Mouse (Mus musculus): ENCODE data around the gene Gm10197. TPM values are rescaled to one million over a fixed set of nuclear protein-coding genes. Genes with fewer than 3 reads are reported as not detected.

The Gm10197 gene
- not detected for polyA plus RNA-seq (2012; fragmentation: generic; extraction: Trizol)

DNA sequence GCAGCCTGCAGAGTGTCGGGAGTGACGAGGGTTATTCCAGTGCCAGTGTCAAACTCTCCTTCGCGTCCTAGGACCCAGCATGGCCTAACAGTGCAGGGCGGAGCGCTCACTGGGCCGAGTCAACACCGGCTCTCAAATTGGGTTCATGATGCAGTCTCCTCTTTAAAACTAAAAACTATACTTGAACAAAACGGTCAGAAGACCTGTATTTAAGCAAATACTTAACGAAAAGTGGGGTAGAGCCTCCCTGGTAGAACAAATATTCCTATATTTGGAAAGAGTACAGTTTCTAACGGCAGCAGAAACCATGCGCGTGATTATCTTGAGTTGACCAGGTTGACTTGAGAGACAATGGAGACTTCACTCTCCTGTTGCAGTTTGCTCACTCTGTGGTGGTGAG lies at the start of gene Gm10197:
Gm10197 (minus strand) TSS at position 101 of the 400 bp plus-strand sequence.
- Histone ChIP-seq H3ac (ENCODE audit: control insufficient read depth, insufficient read length) (no peak within 1 kb of the TSS), H3K4me2 (ENCODE audit: low read depth) (no peak within 1 kb of the TSS), H3K27me3 (ENCODE audit: control insufficient read depth, insufficient read depth, insufficient read length) (no peaks in the 10 kb centered on the region), H3K79me2 (ENCODE audit: control insufficient read depth, insufficient read depth) (no peaks in the 10 kb centered on the region), H3K4me3 (no peak within 1 kb of the TSS), H3K36me3 (ENCODE audit: control insufficient read depth, insufficient read depth) (peaks cover 14% of the 10 kb centered on the region)
- TF ChIP-seq MYOD1 (IDR thresholded peaks at IDR 0.05; ENCODE audit: control insufficient read depth in 1 of 3, insufficient read length in 2 of 3, low read depth in 2 of 3): no peak
- TF ChIP-seq POLR2AphosphoS2 (IDR thresholded peaks at IDR 0.05; ENCODE audit: insufficient read length, low read depth): no peak
- no peak for TF ChIP-seq SRF (IDR thresholded peaks at IDR 0.05; ENCODE audit: control insufficient read depth, insufficient read length, low read depth)
- no peak for TF ChIP-seq CEBPB (IDR thresholded peaks at IDR 0.05; ENCODE audit: insufficient read depth, poor library complexity, severe bottlenecking)
- TF ChIP-seq POLR2A (IDR thresholded peaks at IDR 0.05; ENCODE audit: insufficient read length, low read depth): no peak

DNA sequence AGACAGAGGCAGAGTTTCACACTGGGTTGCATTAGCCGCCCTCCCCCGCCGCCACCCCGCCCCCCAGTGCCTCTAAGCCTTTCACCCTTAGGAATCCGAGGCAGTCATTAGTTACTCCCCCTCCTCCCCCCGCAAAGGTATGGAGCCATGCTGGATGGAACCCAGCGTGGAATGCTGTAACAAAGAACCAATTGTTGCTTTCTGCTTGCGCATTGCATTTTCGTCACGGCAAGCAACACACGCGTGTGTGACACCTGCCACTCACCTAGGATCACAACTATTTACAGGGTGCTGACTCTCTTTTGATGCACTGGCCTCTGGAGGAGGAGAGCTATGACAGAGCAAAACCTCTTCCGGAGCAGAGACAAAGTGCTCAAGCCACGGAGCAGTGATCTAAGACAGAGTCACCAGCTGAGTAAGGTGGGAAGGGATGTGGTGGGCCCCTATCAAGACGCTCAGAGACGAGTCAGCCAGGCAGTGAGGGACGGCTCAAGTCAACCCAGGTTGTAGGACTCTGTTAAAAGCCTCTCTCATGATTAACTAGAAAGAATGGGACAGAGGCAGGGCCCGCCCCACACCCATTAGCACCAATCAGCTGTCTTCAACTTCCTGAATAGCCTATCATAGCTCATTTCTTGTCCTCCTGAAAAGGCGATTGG lies 49.5 kb upstream of the Gm10197 start:
- Histone ChIP-seq H3ac (ENCODE audit: control insufficient read depth, insufficient read length) (no peak overlapping the region), H3K4me3 (peak overlapping the region; percentile 16), H3K27me3 (ENCODE audit: control insufficient read depth, insufficient read depth, insufficient read length) (no peaks in the 10 kb centered on the region), H3K4me2 (ENCODE audit: low read depth) (peak overlapping the region; percentile 96), H3K79me2 (ENCODE audit: control insufficient read depth, insufficient read depth) (no peaks in the 10 kb centered on the region), H3K36me3 (ENCODE audit: control insufficient read depth, insufficient read depth) (no peaks in the 10 kb centered on the region)
- TF ChIP-seq REST (IDR thresholded peaks at IDR 0.05; ENCODE audit: insufficient read depth, insufficient read length) (no peak), MYOG (IDR thresholded peaks at IDR 0.05; ENCODE audit: control insufficient read depth in 1 of 3, insufficient read depth in 1 of 3, insufficient read length in 2 of 3, low read depth in 2 of 3) (no peak), POLR2A (IDR thresholded peaks at IDR 0.05; ENCODE audit: insufficient read length, low read depth) (peak; percentile 27), E2F4 (IDR thresholded peaks at IDR 0.05; ENCODE audit: insufficient read depth) (no peak)

DNA sequence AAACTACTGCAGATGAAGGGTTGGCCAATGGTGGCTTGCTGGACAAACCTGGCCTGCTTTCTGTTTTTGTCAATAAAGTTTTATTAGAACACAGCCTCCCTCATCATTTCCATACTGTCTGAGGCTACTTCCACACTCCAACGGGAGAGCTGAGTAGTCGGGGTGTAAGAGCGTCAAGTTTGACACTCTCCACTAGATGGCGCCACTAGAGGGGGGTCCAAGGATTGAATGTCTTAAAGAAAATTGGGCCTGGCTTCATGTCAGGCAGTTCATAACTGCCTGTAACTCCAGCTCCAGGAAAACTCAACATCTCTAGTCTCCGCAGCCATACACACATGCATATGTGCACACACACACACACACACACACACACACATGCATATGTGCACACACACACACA lies 48.3 kb upstream of the Gm10197 start:
- Histone ChIP-seq H3K4me3 (no peak overlapping the region), H3ac (ENCODE audit: control insufficient read depth, insufficient read length) (no peak overlapping the region), H3K4me2 (ENCODE audit: low read depth) (no peak overlapping the region), H3K79me2 (ENCODE audit: control insufficient read depth, insufficient read depth) (no peaks in the 10 kb centered on the region), H3K36me3 (ENCODE audit: control insufficient read depth, insufficient read depth) (no peaks in the 10 kb centered on the region), H3K27me3 (ENCODE audit: control insufficient read depth, insufficient read depth, insufficient read length) (no peaks in the 10 kb centered on the region)
- TF ChIP-seq POLR2A (IDR thresholded peaks at IDR 0.05; ENCODE audit: insufficient read length, low read depth) (no peak), E2F4 (IDR thresholded peaks at IDR 0.05; ENCODE audit: insufficient read depth) (no peak), REST (IDR thresholded peaks at IDR 0.05; ENCODE audit: insufficient read depth, insufficient read length) (no peak)

DNA sequence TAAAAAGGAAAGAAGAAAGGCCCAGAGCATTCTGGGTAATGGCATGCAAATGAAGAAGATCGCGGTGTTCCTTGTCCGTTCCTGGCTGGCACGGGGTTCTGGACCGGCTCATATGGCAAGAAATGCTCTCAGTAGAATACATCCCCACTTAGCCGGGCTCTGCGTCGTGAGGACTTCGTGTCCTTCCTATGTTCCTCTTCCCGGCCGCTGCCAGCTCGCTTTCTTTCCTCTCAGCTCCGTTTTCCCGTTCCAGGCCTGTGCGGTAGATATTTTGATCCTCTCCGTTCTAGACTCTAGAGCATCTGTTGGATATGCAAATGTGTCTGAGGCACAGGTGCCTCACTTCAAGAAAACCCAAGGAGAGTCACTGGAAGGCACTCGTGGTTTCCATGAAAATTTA lies 43.6 kb upstream of the Gm10197 start:
- Histone ChIP-seq H3K79me2 (ENCODE audit: control insufficient read depth, insufficient read depth) (no peaks in the 10 kb centered on the region), H3K36me3 (ENCODE audit: control insufficient read depth, insufficient read depth) (no peaks in the 10 kb centered on the region), H3ac (ENCODE audit: control insufficient read depth, insufficient read length) (no peak overlapping the region), H3K4me3 (no peak overlapping the region), H3K4me2 (ENCODE audit: low read depth) (no peak overlapping the region), H3K27me3 (ENCODE audit: control insufficient read depth, insufficient read depth, insufficient read length) (no peaks in the 10 kb centered on the region)
- no peak for TF ChIP-seq CEBPB (IDR thresholded peaks at IDR 0.05; ENCODE audit: insufficient read depth, poor library complexity, severe bottlenecking)
- no peak for TF ChIP-seq TCF3 (IDR thresholded peaks at IDR 0.05; ENCODE audit: insufficient read length, low read depth)
- TF ChIP-seq POLR2A (IDR thresholded peaks at IDR 0.05; ENCODE audit: insufficient read length, low read depth): no peak
- no peak for TF ChIP-seq REST (IDR thresholded peaks at IDR 0.05; ENCODE audit: insufficient read depth, insufficient read length)
- no peak for TF ChIP-seq MAX (IDR thresholded peaks at IDR 0.05; ENCODE audit: low read depth)
- no peak for TF ChIP-seq MYOG (IDR thresholded peaks at IDR 0.05; ENCODE audit: control insufficient read depth in 1 of 3, insufficient read depth in 1 of 3, insufficient read length in 2 of 3, low read depth in 2 of 3)
- TF ChIP-seq MYOD1 (IDR thresholded peaks at IDR 0.05; ENCODE audit: control insufficient read depth in 1 of 3, insufficient read length in 2 of 3, low read depth in 2 of 3): no peak
- TF ChIP-seq POLR2AphosphoS2 (IDR thresholded peaks at IDR 0.05; ENCODE audit: insufficient read length, low read depth): no peak
- TF ChIP-seq E2F4 (IDR thresholded peaks at IDR 0.05; ENCODE audit: insufficient read depth): no peak
- no peak for TF ChIP-seq USF1 (IDR thresholded peaks at IDR 0.05; ENCODE audit: low read depth)
- no peak for TF ChIP-seq TCF12 (IDR thresholded peaks at IDR 0.05; ENCODE audit: insufficient read depth, poor library complexity, severe bottlenecking)
- no peak for TF ChIP-seq SRF (IDR thresholded peaks at IDR 0.05; ENCODE audit: control insufficient read depth, insufficient read length, low read depth)

DNA sequence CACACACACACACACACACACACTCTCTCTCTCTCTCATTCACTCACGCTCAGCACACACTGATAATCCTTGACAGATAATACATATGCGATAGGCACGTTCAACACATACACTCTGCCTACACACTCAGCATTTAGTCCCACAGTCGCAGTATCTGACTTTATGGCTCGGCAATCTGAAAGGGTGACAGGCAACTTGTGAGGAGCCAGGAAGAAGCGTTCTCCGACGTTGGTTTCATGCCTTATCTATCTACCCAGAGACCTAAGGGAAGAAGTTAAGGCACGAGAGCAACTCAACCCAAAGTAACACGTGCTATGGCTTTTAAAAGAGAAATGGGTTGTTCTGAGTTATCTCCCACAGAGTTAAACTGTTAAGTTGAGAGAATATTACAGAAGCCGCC lies 43.1 kb upstream of the Gm10197 start:
- TF ChIP-seq MYOD1 (IDR thresholded peaks at IDR 0.05; ENCODE audit: control insufficient read depth in 1 of 3, insufficient read length in 2 of 3, low read depth in 2 of 3) (no peak), POLR2A (IDR thresholded peaks at IDR 0.05; ENCODE audit: insufficient read length, low read depth) (no peak), TCF3 (IDR thresholded peaks at IDR 0.05; ENCODE audit: insufficient read length, low read depth) (no peak), TCF12 (IDR thresholded peaks at IDR 0.05; ENCODE audit: insufficient read depth, poor library complexity, severe bottlenecking) (no peak), POLR2AphosphoS2 (IDR thresholded peaks at IDR 0.05; ENCODE audit: insufficient read length, low read depth) (no peak), SRF (IDR thresholded peaks at IDR 0.05; ENCODE audit: control insufficient read depth, insufficient read length, low read depth) (no peak), MAX (IDR thresholded peaks at IDR 0.05; ENCODE audit: low read depth) (no peak), CEBPB (IDR thresholded peaks at IDR 0.05; ENCODE audit: insufficient read depth, poor library complexity, severe bottlenecking) (no peak), USF1 (IDR thresholded peaks at IDR 0.05; ENCODE audit: low read depth) (no peak), REST (IDR thresholded peaks at IDR 0.05; ENCODE audit: insufficient read depth, insufficient read length) (no peak), MYOG (IDR thresholded peaks at IDR 0.05; ENCODE audit: control insufficient read depth in 1 of 3, insufficient read depth in 1 of 3, insufficient read length in 2 of 3, low read depth in 2 of 3) (no peak), E2F4 (IDR thresholded peaks at IDR 0.05; ENCODE audit: insufficient read depth) (no peak)
- Histone ChIP-seq H3K4me3 (no peak overlapping the region), H3K4me2 (ENCODE audit: low read depth) (peak overlapping the region; percentile 28), H3ac (ENCODE audit: control insufficient read depth, insufficient read length) (no peak overlapping the region), H3K27me3 (ENCODE audit: control insufficient read depth, insufficient read depth, insufficient read length) (no peaks in the 10 kb centered on the region), H3K79me2 (ENCODE audit: control insufficient read depth, insufficient read depth) (no peaks in the 10 kb centered on the region), H3K36me3 (ENCODE audit: control insufficient read depth, insufficient read depth) (no peaks in the 10 kb centered on the region)
